1 mouse cellular context compared by ENCODE assay signal in the genomic region with DNA sequence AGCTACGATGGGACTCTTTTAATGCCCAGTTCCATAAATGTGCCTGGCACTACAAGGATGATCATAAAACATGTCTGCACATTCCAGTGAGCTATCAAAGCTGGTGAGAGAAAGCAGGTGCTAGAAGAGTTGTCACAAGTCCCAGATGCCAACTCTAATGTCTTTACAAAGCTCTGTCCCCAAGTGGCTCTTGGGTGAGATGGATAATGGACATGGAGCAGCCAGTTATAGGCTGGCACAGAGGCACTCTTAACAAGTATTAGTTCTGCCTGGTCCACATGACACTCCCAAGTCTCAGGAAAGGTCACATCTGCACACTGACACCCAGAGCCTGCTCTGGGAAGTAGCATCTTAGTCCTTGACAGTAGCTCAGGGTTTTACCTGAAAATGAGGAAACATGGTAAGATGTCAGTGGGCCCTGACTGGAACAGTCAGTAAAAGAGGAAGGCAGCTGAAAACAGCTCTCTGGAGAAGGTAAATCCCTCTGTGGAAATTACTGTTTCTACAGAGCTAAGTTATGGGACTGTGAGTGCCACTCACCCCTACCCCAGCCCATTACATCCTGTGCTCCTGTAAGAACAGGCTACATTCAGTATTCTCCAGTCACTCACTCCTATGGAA.
TF ChIP-seq lines count a peak whose summit lies in the region.

No protein-coding gene starts in this region.

TF ChIP-seq in MEL, 35 proteins besides CTCF, POLR2A, EP300 and RAD21 (continued from another document):
- TF ChIP-seq MXI1 (IDR thresholded peaks at IDR 0.05; ENCODE audit: low read depth, low read length) (no peak), USF1 (IDR thresholded peaks at IDR 0.05; ENCODE audit: low read depth, low read length) (no peak), ZNF384 (IDR thresholded peaks at IDR 0.05; ENCODE audit: low read depth, low read length) (no peak), TCF12 (IDR thresholded peaks at IDR 0.05; ENCODE audit: low read depth, low read length) (no peak)
